Mouse (Mus musculus): ENCODE results near the gene Fbxw26. TPM values are rescaled to one million over a fixed set of nuclear protein-coding genes. Genes with fewer than 3 reads are reported as not detected.
"Not testable (repeated sequence)": the region's sequence is repeated elsewhere in the genome, so short reads cannot be mapped to it uniquely, and the experiment has no call there.

Fbxw26 gene
- total RNA-seq (2021): not detected

DNA sequence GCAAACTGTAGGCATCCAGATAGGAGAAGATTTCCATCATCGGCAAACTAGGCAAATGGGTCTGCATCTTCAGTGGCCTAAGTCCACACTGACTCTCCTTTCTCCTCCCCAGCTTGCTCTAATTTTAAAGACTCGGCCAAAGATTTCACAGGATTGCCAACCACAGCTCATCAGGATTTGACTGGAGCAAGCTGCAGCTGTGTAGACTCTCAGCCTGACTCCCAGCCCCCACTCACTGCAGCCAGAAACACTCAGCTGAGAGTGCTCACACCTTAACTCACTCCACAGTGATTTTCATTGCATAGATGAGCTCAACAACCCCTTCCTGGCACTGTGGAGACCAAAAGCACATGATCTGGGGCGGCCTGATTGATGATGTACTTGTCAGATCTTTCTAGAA is at the start of gene Fbxw26:
Gene Fbxw26, minus strand, starts transcription at position 101 of the 400 bp plus-strand sequence.
- not testable (repeated sequence) for DNase-seq

DNA sequence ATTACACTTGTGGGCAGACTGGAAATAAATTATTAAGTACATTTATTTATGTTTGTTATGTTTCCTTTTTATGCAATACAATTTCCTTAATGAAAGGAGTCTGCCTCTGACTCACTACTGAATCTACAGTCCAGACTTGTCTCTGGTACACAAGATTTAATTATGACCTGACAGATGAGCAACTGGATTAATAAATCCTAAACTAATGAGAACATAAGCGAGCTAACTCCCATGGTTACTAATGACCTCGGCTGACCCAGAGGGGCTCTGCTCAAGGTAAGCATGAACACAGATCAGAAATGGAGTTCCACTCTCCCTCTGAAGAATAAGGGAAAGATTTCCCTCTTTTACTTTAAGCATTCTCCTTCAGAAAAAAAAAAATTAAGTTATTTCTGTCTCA is 49.3 kb upstream of the Fbxw26 start:
- no peak for DNase-seq

DNA sequence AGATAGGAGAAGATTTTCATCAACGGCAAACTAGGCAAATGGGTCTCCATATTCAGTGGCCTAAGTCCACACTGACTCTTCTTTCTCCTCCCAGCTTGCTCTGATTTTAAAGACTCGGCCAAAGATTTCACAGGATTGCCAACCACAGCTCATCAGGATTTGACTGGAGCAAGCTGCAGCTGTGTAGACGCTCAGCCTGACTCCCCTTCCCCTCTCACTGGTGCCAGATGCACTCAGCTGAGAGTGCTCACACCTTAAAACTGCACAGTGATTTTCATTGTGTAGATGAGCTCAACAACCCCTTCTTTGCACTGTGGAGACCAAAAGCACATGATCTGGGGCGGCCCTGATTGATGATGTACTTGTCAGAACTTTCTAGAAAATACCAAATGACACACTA is 44.7 kb upstream of the Fbxw26 start, which contains the start of gene Fbxw27:
Gene Fbxw27, minus strand, starts transcription at position 101 of the 400 bp plus-strand sequence.
- not testable (repeated sequence) for DNase-seq

DNA sequence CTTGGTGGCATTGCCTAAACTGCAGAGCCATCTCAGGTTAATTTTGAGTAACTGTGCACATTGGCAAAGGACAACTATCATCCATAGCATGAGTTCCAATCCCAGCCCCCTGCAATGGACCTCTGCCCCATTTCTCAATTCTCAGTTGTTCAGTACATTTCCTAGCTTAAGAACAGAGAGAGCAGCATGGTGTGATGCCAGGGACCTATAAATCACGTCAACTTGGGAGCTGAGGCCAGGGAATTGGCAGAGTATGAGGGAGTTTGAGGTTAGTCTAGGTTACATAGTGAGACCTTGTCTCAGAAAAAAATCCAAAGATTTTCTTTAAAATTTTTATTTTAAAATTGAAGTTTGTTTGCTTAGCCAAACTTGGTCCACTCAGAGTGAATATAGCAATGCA is 21.0 kb upstream of the Fbxw26 start:
- not testable (repeated sequence) for DNase-seq

DNA sequence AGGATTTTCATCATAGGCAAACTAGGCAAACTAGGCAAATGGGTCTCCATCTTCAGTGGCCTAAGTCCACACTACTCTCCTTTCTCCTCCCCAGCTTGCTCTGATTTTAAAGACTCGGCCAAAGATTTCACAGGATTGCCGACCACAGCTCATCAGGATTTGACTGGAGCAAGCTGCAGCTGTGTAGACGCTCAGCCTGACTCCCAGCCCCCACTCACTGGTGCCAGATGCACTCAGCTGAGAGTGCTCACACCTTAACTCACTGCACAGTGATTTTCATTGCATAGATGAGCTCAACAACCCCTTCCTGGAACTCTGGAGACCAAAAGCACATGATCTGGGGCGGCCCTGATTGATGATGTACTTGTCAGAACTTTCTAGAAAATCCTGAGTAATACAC is 43.3 kb downstream of the Fbxw26 start, which contains the start of gene Fbxw18:
Gene Fbxw18, minus strand, starts transcription at position 101 of the 400 bp plus-strand sequence.
- DNase-seq: not testable (repeated sequence)

DNA sequence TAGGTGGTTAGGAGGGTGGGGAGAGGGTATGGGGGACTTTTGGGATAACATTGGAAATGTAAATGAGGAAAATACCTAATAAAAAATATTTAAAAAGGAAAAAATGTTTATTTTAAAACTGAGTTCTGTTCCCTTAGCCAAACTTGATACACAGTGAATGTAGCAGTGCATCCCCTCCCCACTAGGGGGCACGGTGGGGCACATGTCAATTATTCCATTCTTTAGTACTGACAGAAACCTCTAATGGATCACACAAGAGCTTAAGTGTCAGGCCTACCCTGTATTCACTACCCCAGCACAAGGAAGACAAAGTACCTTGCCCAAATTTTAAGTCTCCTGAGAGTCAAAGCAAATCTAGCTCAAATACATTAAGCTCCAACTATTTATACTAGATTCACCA is 60.6 kb downstream of the Fbxw26 start:
- peak; percentile 14 to 25 for DNase-seq

Other genes starting within 250 kb of the Fbxw26 start
- gene Fbxw15, start 177.8 kb downstream of the Fbxw26 start, total RNA-seq (2021): not detected
- gene Fbxw24, start 120.0 kb downstream of the Fbxw26 start, total RNA-seq (2021): not detected
- gene Fbxw25, start 81.4 kb downstream of the Fbxw26 start, total RNA-seq (2021): not detected
- not detected for gene Fbxw18, start 43.4 kb downstream of the Fbxw26 start, total RNA-seq (2021)
- gene Fbxw27, start 44.6 kb upstream of the Fbxw26 start, total RNA-seq (2021): not detected
- 10 to 100 TPM; 60.4 to 73.2 TPM for gene Spink8, start 66.2 kb upstream of the Fbxw26 start, total RNA-seq (2021)
- 10 to 100 TPM in 1 of 2 experiments, 1 to 10 TPM in 1; 8.3 to 10.1 TPM for gene Nme6, start 86.7 kb upstream of the Fbxw26 start, total RNA-seq (2021)
- not detected for gene Camp, start 103.5 kb upstream of the Fbxw26 start, total RNA-seq (2021)
- 1 to 10 TPM; 4.4 to 5.0 TPM for gene Cdc25a, start 129.5 kb upstream of the Fbxw26 start, total RNA-seq (2021)
- 100 to 1,000 TPM; 555 to 604 TPM for gene Map4, start 185.4 kb upstream of the Fbxw26 start, total RNA-seq (2021)

All from layer of hippocampus, postnatal 36 days (tissue).